Mouse (Mus musculus): ENCODE data around the gene Cradd. TPM values are rescaled to one million over a fixed set of nuclear protein-coding genes. Genes with fewer than 3 reads are reported as not detected.

Gene Cradd
- total RNA-seq, 2 experiments from 2014 or later: 4.1 to 5.7 TPM

DNA sequence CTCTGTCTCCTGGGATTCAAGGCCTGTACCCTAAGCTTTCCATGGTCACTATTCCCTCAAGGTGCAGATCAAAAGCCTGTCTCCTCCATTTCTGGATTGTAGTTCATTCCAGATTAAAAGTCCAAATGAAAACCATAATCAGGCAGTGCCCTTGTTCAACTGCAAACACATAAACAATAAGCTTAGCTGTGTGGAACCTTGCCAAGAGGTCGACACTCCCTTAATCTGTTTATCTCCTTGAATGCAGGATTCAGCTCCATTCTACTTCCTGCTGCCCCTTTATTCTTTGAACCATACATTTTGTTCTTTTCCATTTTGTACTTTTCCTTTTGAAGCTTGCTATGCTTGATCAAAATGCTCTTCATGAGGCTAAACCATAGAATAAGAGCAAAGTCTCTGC is 174.3 kb downstream of the Cradd start:
- no peak for DNase-seq (ENCODE audit: low spot score in 2 of 2)
- intact Hi-C loops (cut with DNase I): loop anchor here (5.0 kb wide), 1 partner anchor 83 kb away; no protein-coding TSS in a partner anchor

DNA sequence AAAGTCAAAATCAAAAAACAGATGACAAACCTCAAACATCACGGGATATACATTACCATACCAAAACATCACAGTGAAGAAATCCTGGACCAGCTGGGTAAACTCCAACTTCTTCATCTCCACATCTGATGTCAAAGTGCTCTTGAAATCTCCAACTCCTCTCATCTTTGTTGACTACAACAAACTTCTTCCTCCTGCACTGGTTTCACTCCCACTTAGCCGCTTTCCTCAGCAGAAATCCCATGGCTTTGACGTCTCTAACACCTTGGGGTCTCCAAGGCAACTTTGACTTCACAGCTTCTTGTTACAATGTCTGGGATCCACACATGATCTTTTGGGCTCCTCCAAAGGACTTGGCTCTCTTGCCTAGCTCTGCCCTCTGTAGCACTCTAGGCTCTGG is 175.3 kb downstream of the Cradd start:
- no peak for DNase-seq (ENCODE audit: low spot score in 2 of 2)
- intact Hi-C loops (cut with DNase I): loop anchor here (5.0 kb wide), 1 partner anchor 84 kb away; no protein-coding TSS in a partner anchor

DNA sequence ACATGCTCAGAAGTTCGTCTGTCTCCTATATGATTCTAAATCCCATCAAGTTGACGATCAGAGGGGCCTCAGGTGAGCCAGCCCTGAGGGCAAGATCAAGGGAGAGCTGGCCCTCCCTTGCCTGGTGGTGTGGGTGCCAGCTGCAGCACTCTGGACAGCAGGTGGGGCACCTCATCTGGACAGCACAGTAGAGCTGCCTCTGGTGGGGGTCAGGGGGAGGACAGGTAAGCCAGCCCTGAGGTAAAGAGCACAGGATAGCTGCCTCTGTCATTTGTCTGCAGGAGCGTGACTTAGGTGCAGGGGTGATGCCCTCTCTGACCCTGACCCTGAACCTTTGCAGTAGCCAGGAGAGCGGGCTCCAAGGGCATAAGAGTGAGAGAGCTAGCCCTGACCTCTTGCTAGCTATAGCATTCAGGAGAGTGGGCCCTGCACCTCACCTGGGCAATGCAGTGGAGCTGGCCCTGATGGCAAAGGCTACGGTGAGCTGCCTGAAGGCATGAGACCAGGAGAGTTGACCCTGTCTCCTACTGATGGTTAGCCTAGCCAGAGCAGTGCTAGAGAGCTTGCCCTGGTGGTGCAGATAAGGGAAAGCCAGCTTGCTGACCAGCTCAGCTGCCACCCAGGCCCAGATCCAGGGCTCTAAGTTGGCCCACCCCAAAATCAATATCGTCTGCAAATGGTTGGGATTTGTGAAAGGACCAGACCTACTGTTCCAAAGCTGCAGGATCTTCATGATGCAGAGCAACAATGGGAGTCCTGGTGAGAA is 176.6 kb downstream of the Cradd start:
- intact Hi-C loops (cut with DNase I): loop anchor here (5.0 kb wide), 1 partner anchor 85 kb away; no protein-coding TSS in a partner anchor
- no peak for DNase-seq (ENCODE audit: low spot score in 2 of 2)

DNA sequence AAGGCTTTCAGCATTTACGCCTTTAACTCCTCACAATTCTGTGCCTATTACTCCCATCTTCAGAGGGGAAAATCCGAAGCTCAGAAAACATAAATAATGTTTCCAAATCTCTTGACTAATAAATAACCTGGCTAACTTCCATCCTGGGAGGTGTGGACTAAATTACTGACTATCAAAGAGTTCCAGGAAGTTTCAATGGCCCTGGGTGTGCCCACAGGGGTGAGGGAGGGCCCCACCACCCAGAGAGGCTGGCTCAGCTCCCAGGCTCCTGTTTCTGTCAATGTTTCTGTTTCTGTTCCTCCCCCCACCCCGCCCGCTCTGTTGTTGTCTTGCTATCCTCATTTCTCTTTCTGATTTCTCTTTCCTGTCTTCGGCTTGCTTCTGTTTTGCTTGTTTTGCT is 177.4 kb downstream of the Cradd start:
- DNase-seq (ENCODE audit: low spot score in 2 of 2): no peak
- intact Hi-C loops (cut with DNase I): loop anchor here (5.0 kb wide), 1 partner anchor 86 kb away; no protein-coding TSS in a partner anchor

DNA sequence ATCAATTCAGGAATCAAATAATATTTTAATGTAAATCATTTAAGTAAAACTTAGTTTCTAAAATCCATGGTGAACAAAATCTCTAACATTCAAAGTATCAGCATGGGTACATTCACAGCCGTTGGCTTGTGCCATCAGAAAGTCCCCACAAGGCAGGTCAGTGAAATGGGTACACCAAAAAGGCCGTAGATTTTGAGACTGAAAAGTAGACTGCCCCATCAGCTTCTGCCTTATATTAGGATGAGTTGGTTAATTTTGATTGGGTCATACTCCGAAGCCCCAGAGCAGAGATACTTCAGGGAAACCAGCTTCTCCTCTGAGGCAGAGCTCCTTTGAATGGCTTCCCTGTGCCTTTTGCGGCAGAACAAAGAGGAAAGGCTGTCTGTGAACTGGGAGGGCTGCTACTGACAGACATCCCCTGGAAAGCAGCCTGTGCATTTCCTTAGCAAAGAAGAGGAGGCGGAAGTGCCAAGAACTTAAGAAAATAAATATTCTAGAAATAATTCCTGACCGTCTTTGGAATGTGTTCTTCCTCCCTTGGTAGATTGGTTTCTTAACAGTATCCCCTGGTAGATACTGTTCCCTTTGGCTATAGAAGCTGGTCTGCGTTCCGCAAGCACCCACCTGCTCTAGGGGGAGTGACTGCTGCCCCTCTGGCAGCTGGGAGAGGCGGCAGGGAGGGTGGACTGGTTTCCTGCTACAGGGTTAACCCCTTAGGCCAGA is 178.6 kb downstream of the Cradd start:
- DNase-seq (ENCODE audit: low spot score in 2 of 2): peak in 1 of 2 experiments; percentile 34
- intact Hi-C loops (cut with DNase I): loop anchor here (5.0 kb wide), 1 partner anchor 87 kb away; no protein-coding TSS in a partner anchor

DNA sequence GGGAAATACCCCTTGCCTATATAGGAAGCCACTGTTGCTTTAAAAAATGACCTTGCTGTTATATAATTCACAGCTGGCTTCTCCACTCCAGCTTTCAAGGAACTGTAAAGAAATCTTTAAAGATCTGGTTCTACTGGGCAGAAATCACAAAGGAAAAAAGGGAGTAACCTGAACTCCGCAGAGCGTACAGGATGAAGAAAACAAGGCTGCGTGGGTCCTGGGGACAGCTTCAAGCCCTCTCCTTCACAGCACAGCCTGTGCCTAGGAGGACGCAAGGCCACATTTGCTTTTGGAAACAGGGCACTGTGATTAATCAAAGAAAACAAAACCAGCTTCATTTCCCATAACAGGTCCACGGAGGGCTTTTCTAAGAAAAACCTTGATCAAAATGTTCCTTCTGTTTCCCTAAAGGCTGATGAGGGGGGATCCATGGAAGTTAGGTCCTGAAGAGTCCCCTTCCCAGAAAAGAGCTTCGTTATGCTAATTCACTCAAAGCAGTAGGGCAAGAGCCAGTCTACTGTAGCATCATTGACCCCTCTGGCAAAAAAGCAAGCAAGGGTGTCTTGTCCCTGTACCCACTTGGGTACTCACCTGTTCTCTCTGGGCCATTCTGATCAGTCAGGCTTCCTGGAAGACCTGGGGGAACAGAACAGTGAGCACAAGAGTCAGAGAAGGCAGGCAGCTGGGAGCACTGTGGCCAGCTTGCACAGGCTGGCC is 179.4 kb downstream of the Cradd start:
- peak in 1 of 2 experiments; percentile 39 for DNase-seq (ENCODE audit: low spot score in 2 of 2)
- intact Hi-C loops (cut with DNase I): loop anchor here (5.0 kb wide), 1 partner anchor 88 kb away; no protein-coding TSS in a partner anchor

DNA sequence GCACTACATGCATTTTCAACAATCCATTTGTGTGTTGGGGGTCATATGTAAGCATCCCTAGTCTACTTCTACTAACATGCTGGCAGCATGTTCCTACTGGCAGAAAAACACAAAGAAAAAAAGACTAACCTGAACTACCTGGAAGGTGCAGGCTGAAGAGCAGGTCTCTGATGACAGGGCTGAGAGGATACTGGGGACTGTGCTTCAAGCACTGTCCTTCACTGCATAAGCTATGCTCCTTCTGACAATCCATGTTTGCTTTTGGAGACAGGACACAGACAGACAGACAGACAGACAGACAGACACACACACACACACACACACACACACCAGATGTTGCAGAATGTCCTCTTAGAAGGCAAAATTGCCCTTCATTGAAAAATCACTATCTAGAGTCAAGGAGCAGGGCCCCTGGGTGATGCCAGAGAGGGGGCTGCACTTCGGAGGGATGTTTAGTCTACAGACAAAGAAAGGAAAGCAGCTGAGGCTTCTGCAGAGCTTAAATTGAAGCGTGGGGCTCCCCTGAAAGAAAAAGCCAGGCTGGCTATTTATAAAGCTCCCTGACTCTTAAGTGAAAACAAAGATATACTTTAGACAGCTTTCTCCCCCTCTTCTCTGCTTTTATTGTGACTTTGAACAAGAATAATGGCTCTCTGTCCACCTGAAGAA is 180.4 kb downstream of the Cradd start:
- intact Hi-C loops (cut with DNase I): no loop called here
- DNase-seq (ENCODE audit: low spot score in 2 of 2): no peak

DNA sequence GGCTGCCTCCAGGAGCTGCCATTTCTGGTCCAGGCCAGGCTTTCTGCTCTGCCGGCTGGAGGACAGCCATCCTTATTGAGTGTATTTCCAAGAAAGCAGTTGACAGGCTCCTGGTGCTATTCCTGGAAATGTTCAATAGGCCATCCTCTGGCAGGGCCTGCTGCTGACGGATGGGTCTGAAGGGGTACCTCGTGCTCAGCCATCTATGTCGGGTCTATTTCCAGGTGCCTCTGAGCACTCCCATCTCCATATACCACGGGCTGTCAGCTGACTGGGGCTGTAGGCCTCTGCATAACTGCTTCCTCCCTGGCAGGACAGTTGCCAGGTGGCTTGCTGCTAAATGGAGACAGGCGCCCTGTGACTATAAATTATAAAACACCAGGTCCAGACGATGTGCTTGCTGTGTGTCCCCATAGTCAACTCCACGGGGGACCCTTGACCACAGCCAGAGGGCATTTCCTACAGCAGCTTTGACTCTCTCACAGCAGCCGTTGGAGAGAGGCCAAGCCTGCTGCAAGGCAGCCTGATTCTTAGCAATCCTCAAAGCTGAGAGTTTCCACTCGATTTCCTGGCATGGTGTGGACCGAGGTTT is 181.0 kb downstream of the Cradd start:
- intact Hi-C loops (cut with DNase I): no loop called here
- DNase-seq (ENCODE audit: low spot score in 2 of 2): peak; percentile 59 to 67

DNA sequence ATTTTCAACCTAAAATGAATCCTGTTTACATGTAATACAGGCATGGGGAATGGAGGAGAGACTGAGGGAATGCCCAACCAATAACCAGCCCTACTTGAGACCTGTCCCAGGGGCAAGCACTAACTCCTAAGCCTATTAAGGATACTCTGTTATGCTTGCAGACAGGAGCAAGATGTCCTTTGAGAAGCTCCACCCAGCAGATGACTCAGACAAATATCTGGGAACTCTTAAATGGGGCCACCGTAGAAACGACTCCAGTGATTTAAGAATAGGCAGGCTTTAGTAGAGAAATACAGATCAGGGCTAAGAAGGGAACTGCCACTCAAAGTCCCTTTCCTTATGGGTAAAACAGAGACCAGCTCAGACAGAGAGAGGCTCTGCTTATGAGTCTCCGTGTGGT is 182.9 kb downstream of the Cradd start:
- intact Hi-C loops (cut with DNase I): no loop called here
- DNase-seq (ENCODE audit: low spot score in 2 of 2): no peak

DNA sequence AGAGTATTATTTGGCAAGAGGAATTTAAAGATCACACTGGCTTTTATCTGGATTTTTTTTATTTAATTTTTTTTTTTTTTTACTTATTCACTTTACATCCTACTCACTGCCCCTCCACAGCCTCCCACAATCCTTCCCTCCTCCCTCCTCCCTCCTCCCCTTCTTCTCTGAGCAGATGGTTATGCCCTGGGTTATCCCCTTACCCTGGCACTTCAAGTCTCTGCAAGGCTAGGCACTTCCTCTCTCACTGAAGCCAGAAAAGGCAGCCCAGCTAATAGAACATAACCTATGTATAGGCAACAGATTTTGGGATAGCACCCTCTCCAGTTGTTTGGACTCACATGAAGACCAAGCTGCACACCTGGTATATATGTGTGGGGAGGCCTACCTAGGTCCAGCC is 183.7 kb downstream of the Cradd start:
- intact Hi-C loops (cut with DNase I): no loop called here
- DNase-seq (ENCODE audit: low spot score in 2 of 2): no peak

DNA sequence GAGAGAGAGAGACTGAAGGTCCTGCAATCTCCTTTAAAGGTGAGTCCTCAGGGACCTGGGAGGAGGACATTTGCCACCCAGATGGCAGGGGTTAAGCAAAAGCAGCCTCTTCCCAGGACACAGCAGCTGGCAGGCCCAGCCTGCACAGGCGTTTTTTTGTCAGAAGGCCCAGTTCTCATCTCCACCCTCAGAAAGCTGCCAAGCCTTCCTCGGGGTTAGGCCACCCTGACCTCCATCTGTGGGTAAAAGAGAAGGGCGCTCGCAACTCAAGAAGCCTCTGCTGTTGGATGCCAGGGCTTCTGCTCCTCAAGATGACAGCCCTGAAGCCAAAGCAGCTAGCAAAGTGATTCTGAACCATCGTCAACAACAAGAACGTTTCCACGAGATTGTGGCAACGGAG is 184.3 kb downstream of the Cradd start:
- intact Hi-C loops (cut with DNase I): no loop called here

DNA sequence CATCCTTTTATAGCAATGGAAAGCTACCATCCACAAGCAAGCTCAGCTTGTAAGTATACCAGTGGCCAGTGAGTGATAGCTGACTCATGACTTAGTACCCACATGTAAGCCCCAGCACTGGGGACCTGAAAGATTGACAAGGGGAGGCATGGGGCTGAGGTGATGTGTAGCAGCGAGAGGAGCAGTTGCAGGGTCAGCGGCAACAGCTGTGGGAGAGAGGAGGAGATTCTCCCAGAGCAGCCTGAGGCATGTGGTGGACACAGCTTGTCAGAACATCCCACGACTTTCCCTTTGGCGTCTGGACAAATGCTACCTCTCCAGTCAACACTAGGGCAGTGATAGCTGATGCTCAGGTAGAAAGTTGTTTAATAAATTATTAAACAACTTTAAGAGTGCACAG is 190.9 kb downstream of the Cradd start:
- intact Hi-C loops (cut with DNase I): no loop called here
- no peak for DNase-seq (ENCODE audit: low spot score in 2 of 2)

More for the DNA sequence above, 184.3 kb downstream of the Cradd start:
- no peak for DNase-seq (ENCODE audit: low spot score in 2 of 2)

Other genes with a start within 250 kb of the Cradd start
- 10 to 100 TPM; 24.3 to 29.9 TPM for gene Socs2, start 93.0 kb upstream of the Cradd start, total RNA-seq (2021)
- gene Mrpl42, start 177.8 kb upstream of the Cradd start, total RNA-seq (2021): 10 to 100 TPM; 67.1 to 72.1 TPM
- gene Ube2n, start 191.0 kb upstream of the Cradd start, total RNA-seq (2021): 100 to 1,000 TPM; 184 to 202 TPM
- 100 to 1,000 TPM; 146 to 170 TPM for gene Nudt4, start 240.0 kb upstream of the Cradd start, total RNA-seq (2021)